Mouse (Mus musculus): ENCODE data around the gene Ring1. TPM values are rescaled to one million over a fixed set of nuclear protein-coding genes. Genes with fewer than 3 reads are reported as not detected.

Ring1 gene
- polyA plus RNA-seq, 2 experiments: 1.2 to 9.7 TPM

DNA sequence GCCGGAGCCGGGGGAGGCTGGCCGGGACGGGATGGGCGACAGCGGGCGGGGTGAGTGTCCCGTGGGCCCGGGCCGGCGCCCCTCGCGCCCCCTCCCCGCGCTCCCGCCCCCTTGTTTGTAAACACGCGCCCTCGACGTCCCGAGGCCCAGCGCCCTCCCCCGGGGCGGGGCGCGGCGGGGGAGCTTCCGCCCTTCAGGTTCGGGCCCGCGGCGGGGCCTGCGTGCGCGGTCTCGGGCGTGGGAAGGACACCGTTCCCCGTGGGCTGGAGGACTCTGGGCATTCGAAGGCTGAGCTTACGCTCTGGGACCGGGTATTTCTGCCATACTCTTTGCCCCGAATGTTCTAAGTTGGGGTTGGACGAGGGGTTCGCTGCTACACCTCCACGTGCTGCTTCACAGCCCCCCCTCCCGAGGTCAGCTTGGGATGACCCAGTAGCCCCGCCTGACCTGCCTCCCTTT is 7.7 kb upstream of the Ring1 start:
- DNase-seq (ENCODE audit: low read depth in 3 of 3, low spot score in 3 of 3): peak; percentile 51 to 60 (median 55)
- Histone ChIP-seq H3K27me3 (ENCODE audit: control insufficient read depth, insufficient read depth, low read length) (no peaks in the 10 kb centered on the region), H3K4me2 (ENCODE audit: low read depth) (peak overlapping the region; percentile 87)

DNA sequence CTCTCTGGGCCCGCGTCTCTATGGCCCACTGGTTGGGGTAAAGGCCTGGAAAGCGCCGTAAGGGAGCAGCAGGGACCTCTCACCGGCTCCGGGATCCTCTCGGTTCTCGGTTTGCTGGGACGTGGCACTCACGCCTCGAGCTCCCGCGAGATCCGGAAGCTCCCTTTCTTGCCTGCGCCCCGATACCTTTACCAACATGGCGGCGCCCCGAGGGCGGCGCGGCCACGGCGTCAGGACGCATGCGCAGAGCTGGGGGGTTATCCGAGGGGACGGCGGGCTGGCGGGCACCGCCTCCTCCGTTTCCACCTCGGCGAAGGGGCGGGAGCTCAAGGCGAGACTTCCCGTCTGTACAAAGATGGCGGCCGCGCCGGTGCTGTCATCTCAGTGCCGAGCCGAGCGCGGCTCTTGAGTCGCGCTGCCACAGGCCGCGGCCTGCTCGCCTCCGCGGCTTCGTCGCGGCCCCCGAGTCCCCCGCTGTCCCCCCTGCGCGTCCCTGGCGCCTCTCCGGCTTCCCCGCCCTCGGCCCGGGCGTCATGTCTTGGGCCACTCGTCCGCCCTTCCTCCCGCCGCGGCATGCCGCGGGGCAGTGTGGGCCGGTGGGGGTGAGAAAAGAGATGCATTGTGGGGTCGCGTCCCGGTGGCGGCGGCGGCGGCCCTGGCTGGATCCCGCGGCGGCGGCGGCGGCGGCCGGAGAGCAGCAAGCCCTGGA is 7.1 kb upstream of the Ring1 start, which contains the start of the genes Slc39a7 and Rxrb:
Gene Slc39a7, minus strand, starts transcription at position 218 of the 709 bp plus-strand sequence.
Gene Rxrb, plus strand, starts transcription at position 348 of the 709 bp plus-strand sequence.
- ATAC-seq (ENCODE audit: insufficient read depth) (peak; percentile 75), DNase-seq (ENCODE audit: low read depth in 3 of 3, low spot score in 3 of 3) (peak; percentile 93 to 94 (median 94))
- H3K36me3 ChIP-seq (replicated peaks; ENCODE audit: control insufficient read depth, insufficient read depth, low read depth): peaks cover 11% of the 10 kb centered on the region
- TF ChIP-seq EP300 (IDR thresholded peaks at IDR 0.05; ENCODE audit: low read depth): peak; percentile 68
- no peak; the same call in 1 of the 2 replicates for TF ChIP-seq CTCF (IDR thresholded peaks at IDR 0.05; ENCODE audit: low read depth)
- H3K27me3 ChIP-seq (ENCODE audit: control insufficient read depth, insufficient read depth, low read length): no peaks in the 10 kb centered on the region
- peaks cover 10 to 27% of the 10 kb centered on the region in 2 experiments for H3K4me1 ChIP-seq (replicated peaks; ENCODE audit: control insufficient read depth in 2 of 2, insufficient read depth in 2 of 2, low read length in 1 of 2)
- WGBS (ENCODE audit: insufficient replicate concordance): under 1% methylated on average over 86 of the region's 88 CpGs
- peak within 1 kb of the TSS; percentile 73 for H3K27ac ChIP-seq
- H3K4me3 ChIP-seq (ENCODE audit: insufficient read depth in 1 of 2, low read depth in 2 of 2, low read length in 2 of 2): peak within 1 kb of the TSS; percentile 85 to 86
- H3K4me2 ChIP-seq (ENCODE audit: low read depth): peak within 1 kb of the TSS; percentile 87
- no peaks in the 10 kb centered on the region for H3K9me3 ChIP-seq (ENCODE audit: control insufficient read depth, low read length)
- peak within 1 kb of the TSS; percentile 83 for H3K9ac ChIP-seq (replicated peaks)

More for the DNA sequence above, 7.7 kb upstream of the Ring1 start:
- WGBS (ENCODE audit: insufficient replicate concordance): 1% methylated on average over 44 of the region's 48 CpGs
- ATAC-seq (ENCODE audit: insufficient read depth): peak; percentile 40
- Histone ChIP-seq H3K27ac (peak overlapping the region; percentile 73), H3K4me1 (replicated peaks; ENCODE audit: control insufficient read depth in 2 of 2, insufficient read depth in 2 of 2, low read length in 1 of 2) (peaks cover 5 to 23% of the 10 kb centered on the region in 2 experiments), H3K36me3 (replicated peaks; ENCODE audit: control insufficient read depth, insufficient read depth, low read depth) (peaks cover 15% of the 10 kb centered on the region), H3K9me3 (ENCODE audit: control insufficient read depth, low read length) (no peaks in the 10 kb centered on the region), H3K9ac (replicated peaks) (peak overlapping the region; percentile 83), H3K4me3 (ENCODE audit: insufficient read depth in 1 of 2, low read depth in 2 of 2, low read length in 2 of 2) (peak overlapping the region; percentile 82 to 86)
- TF ChIP-seq EP300 (IDR thresholded peaks at IDR 0.05; ENCODE audit: low read depth) (no peak), CTCF (IDR thresholded peaks at IDR 0.05; ENCODE audit: low read depth) (no peak)

- peak overlapping the region; percentile 85 for H3K4me2 ChIP-seq (ENCODE audit: low read depth)
- ATAC-seq (ENCODE audit: insufficient read depth): no peak
- peak overlapping the region; percentile 85 to 86 for H3K4me3 ChIP-seq (ENCODE audit: insufficient read depth in 1 of 2, low read depth in 2 of 2, low read length in 2 of 2)
- peak; percentile 26 for TF ChIP-seq CTCF (IDR thresholded peaks at IDR 0.05; ENCODE audit: low read depth)
- no peak for TF ChIP-seq EP300 (IDR thresholded peaks at IDR 0.05; ENCODE audit: low read depth)
- peaks cover 11% of the 10 kb centered on the region for H3K36me3 ChIP-seq (replicated peaks; ENCODE audit: control insufficient read depth, insufficient read depth, low read depth)
- H3K9ac ChIP-seq (replicated peaks): peak overlapping the region; percentile 67
- H3K27me3 ChIP-seq (ENCODE audit: control insufficient read depth, insufficient read depth, low read length): no peaks in the 10 kb centered on the region
- H3K4me1 ChIP-seq (replicated peaks; ENCODE audit: control insufficient read depth in 2 of 2, insufficient read depth in 2 of 2, low read length in 1 of 2): peaks cover 10 to 27% of the 10 kb centered on the region in 2 experiments
- 4% methylated on average over 20 of the region's 20 CpGs for WGBS (ENCODE audit: insufficient replicate concordance)
- H3K27ac ChIP-seq: no peak overlapping the region; the same call in 1 of the 2 replicates
- no peak for DNase-seq (ENCODE audit: low read depth in 3 of 3, low spot score in 3 of 3)
- no peaks in the 10 kb centered on the region for H3K9me3 ChIP-seq (ENCODE audit: control insufficient read depth, low read length)
Measured at GRCm38 (mm10) chr17:34030861-34031326, 6.4 kb upstream of the Ring1 start.

GRCm38 (mm10) chr17:34029890-34030595 is 5.6 kb upstream of the Ring1 start:
- no peak overlapping the region for H3K27ac ChIP-seq
- H3K4me1 ChIP-seq (replicated peaks; ENCODE audit: control insufficient read depth in 2 of 2, insufficient read depth in 2 of 2, low read length in 1 of 2): peaks cover 10 to 27% of the 10 kb centered on the region in 2 experiments
- no peak for ATAC-seq (ENCODE audit: insufficient read depth)
- TF ChIP-seq CTCF (IDR thresholded peaks at IDR 0.05; ENCODE audit: low read depth) (no peak), EP300 (IDR thresholded peaks at IDR 0.05; ENCODE audit: low read depth) (no peak)
- no peak for DNase-seq (ENCODE audit: low read depth in 3 of 3, low spot score in 3 of 3)
- no peaks in the 10 kb centered on the region for H3K9me3 ChIP-seq (ENCODE audit: control insufficient read depth, low read length)
- peaks cover 11% of the 10 kb centered on the region for H3K36me3 ChIP-seq (replicated peaks; ENCODE audit: control insufficient read depth, insufficient read depth, low read depth)
- 0 out of 2 replicates have a peak overlapping the region, but pooled peaks have one; percentile 19 for H3K9ac ChIP-seq (replicated peaks)
- 76% methylated on average over 21 of the region's 21 CpGs for WGBS (ENCODE audit: insufficient replicate concordance)
- H3K4me2 ChIP-seq (ENCODE audit: low read depth): peak overlapping the region; percentile 85
- H3K27me3 ChIP-seq (ENCODE audit: control insufficient read depth, insufficient read depth, low read length): no peaks in the 10 kb centered on the region
- H3K4me3 ChIP-seq (ENCODE audit: insufficient read depth in 1 of 2, low read depth in 2 of 2, low read length in 2 of 2): peak overlapping the region; percentile 85 to 86

Data from liver, embryonic 14.5 days (tissue).